Mouse (Mus musculus) MEL (cell line): Measurements from ENCODE around the gene Rpa3.

Experiments
- CHD2 ChIP-seq: IDR thresholded peaks from 2 replicates; pipeline ENCODE4 v1.6.1; 2011; ENCODE audit warnings: low read length, improper control_type of control experiment
- CTCF ChIP-seq, 3 experiments: IDR thresholded peaks in 2 of 3; conservative IDR thresholded peaks in 1 of 3; 2 replicates each; pipeline ENCODE4 v1.5.1; 2011 to 2012; ENCODE audit warnings: low read length in 3 of 3, low read depth in 2 of 3, mild to moderate bottlenecking in 2 of 3, improper control_type of control experiment in 1 of 3, inconsistent platforms in 1 of 3, mixed read lengths in 1 of 3, moderate library complexity in 1 of 3; ENCODE audit not compliant: control insufficient read depth in 1 of 3, insufficient read depth in 1 of 3, poor library complexity in 1 of 3, severe bottlenecking in 1 of 3
- EP300 ChIP-seq, 2 experiments: IDR thresholded peaks; 2 replicates each; pipeline ENCODE4 v1.6.1; 2011; ENCODE audit warnings: improper control_type of control experiment in 2 of 2, low read length in 2 of 2, low read depth in 1 of 2, mild to moderate bottlenecking in 1 of 2
- MAX ChIP-seq: IDR thresholded peaks from 2 replicates; pipeline ENCODE4 v1.6.1; 2011; ENCODE audit warnings: low read length, improper control_type of control experiment
- MEF2A ChIP-seq: IDR thresholded peaks from 2 replicates; pipeline ENCODE4 v1.6.1; 2014; ENCODE audit warnings: low read depth, mild to moderate bottlenecking, inconsistent platforms, low read length, improper control_type of control experiment; ENCODE audit not compliant: poor library complexity, insufficient replicate concordance, severe bottlenecking; ENCODE audit errors: extremely low read depth
- NRF1 ChIP-seq: IDR thresholded peaks from 2 replicates; pipeline ENCODE4 v1.6.1; 2014; ENCODE audit warnings: low read depth, mild to moderate bottlenecking, inconsistent platforms, low read length, improper control_type of control experiment, moderate library complexity; ENCODE audit not compliant: poor library complexity, insufficient read depth, severe bottlenecking
- POLR2A ChIP-seq, 2 experiments: IDR thresholded peaks; 2 replicates each; pipeline ENCODE4 v1.6.1; 2011 to 2012; ENCODE audit warnings: low read length in 2 of 2, mild to moderate bottlenecking in 2 of 2, control low read depth in 1 of 2, improper control_type of control experiment in 1 of 2, low read depth in 1 of 2, moderate library complexity in 1 of 2; ENCODE audit not compliant: control insufficient read depth in 1 of 2, insufficient read depth in 1 of 2, poor library complexity in 1 of 2
- POLR2AphosphoS5 ChIP-seq: IDR thresholded peaks from 2 replicates; pipeline ENCODE4 v1.6.1; 2012; ENCODE audit warnings: low read depth, borderline replicate concordance, mild to moderate bottlenecking, inconsistent platforms, low read length, moderate library complexity, mixed read lengths
- RCOR1 ChIP-seq: IDR thresholded peaks from 2 replicates; pipeline ENCODE4 v1.6.1; 2012; ENCODE audit warnings: low read depth, mild to moderate bottlenecking, inconsistent platforms, low read length, improper control_type of control experiment
- TAL1 ChIP-seq: IDR thresholded peaks from 2 replicates; pipeline ENCODE4 v1.6.1; 2012; ENCODE audit warnings: mild to moderate bottlenecking, inconsistent platforms, low read length, moderate library complexity, mixed read lengths
- TCF12 ChIP-seq: IDR thresholded peaks from 2 replicates; pipeline ENCODE4 v1.6.1; 2014; ENCODE audit warnings: low read depth, mild to moderate bottlenecking, inconsistent platforms, low read length, improper control_type of control experiment, moderate library complexity
- ZKSCAN1 ChIP-seq: IDR thresholded peaks from 2 replicates; pipeline ENCODE4 v1.6.1; 2012; ENCODE audit warnings: low read depth, mild to moderate bottlenecking, inconsistent platforms, low read length, improper control_type of control experiment, moderate library complexity

- TF ChIP-seq EP300 (IDR thresholded peaks at IDR 0.05; ENCODE audit: low read depth in 1 of 2, low read length in 2 of 2) (no peak), TCF12 (no peak), CTCF (IDR thresholded peaks at IDR 0.05 in 2 of 3, conservative IDR thresholded peaks at IDR 0.05 in 1 of 3; ENCODE audit: control insufficient read depth in 1 of 3, insufficient read depth in 1 of 3, low read depth in 2 of 3, low read length in 3 of 3, poor library complexity in 1 of 3, severe bottlenecking in 1 of 3) (no peak), ZKSCAN1 (no peak), POLR2A (IDR thresholded peaks at IDR 0.05; ENCODE audit: control insufficient read depth in 1 of 2, insufficient read depth in 1 of 2, low read depth in 1 of 2, low read length in 2 of 2, poor library complexity in 1 of 2) (no peak), MEF2A (no peak), POLR2AphosphoS5 (no peak), MAX (no peak), NRF1 (no peak), RCOR1 (no peak), TAL1 (no peak), CHD2 (no peak)
Measured at GRCm38 (mm10) chr6:8227035-8227434, 31.9 kb downstream of the Rpa3 start.
